Mouse (Mus musculus): Measurements from ENCODE around the gene Lrcol1. TPM values are rescaled to one million over a fixed set of nuclear protein-coding genes. Genes with fewer than 3 reads are reported as not detected.

Gene Lrcol1
- polyA plus RNA-seq, 1 experiment, result 0.28 TPM

DNA sequence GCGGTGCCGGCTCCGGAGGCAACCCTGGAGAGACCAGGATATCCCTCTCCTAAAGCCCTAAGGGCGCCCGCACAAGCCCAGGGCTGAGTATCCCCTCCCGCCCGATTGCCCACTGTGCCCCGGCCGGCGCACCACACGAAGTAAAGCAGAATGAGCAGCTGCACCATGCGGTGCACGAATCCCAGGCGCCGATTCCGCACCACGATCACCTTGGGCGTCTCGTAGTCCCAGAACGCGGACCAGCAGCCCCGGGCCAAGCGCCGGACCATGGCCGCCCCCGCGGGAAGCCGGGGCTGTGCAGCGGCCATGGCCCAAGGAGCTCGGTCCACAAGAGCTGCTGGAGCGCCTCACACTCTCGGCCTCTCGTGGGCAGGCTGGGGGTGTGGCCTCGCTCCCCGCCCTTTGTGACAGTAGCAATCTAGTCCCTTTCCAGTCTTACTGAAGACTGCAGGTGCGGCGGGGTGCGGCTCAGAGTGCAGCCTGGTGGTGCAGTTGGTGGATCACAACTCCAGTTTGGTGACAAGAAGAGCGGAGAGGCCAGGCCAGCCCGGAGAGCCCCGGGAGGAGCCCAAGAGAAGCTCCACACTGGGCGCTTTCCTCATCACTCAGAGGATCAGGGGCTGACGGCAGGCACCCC, 1.8 kb upstream of the Lrcol1 start, which contains the start of gene P2rx2:
TSS of gene P2rx2 (minus strand) at position 565 of the 637 bp plus-strand sequence.
- H3K36me3 ChIP-seq (ENCODE audit: control insufficient read depth, insufficient read depth, low read length), result no peaks in the 10 kb centered on the region
- peak; percentile 28 for DNase-seq
- H3K4me3 ChIP-seq (ENCODE audit: control insufficient read depth, insufficient read depth, low read length), result peak within 1 kb of the TSS; percentile 24; the same call in 1 of the 2 replicates
- 4% methylated on average over 43 of the region's 43 CpGs for WGBS
- H3K27me3 ChIP-seq (ENCODE audit: control insufficient read depth, insufficient read depth, low read length), result no peaks in the 10 kb centered on the region
- TF ChIP-seq POLR2A (IDR thresholded peaks at IDR 0.05; ENCODE audit: control insufficient read depth, extremely low read depth, insufficient read depth, low read length, poor library complexity) (0 out of 2 replicates have a peak, but pooled peaks have one; percentile 19), CTCF (IDR thresholded peaks at IDR 0.05; ENCODE audit: borderline replicate concordance, control insufficient read depth, extremely low read depth, insufficient read depth, low read length, poor library complexity) (no peak)
- H3K27ac ChIP-seq (ENCODE audit: control insufficient read depth, insufficient read depth, low read length), result no peak within 1 kb of the TSS
- H3K4me1 ChIP-seq (replicated peaks; ENCODE audit: control insufficient read depth, insufficient read depth, low read length), result peaks cover 4% of the 10 kb centered on the region; the same call in 1 of the 2 replicates

DNA sequence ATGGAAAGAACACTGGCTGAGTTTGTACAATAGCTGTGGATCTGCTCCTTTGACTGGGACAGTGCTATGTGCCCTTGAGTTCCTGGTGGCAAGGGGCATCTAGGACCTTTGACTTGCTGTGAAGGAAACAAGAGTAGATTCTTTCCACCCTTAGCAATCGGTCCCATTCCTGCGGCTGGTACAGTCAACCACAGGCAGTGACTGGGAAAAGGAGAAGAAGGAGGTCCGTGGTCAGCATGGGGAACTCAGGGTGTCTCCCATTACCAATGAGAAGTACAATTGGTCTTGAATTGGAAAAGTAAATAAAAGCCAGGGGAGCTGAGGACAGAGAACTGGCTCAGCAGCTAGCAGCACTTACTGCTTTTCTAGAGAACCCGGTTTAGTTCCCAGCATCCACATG, 1.0 kb downstream of the Lrcol1 start:
- H3K27me3 ChIP-seq (ENCODE audit: control insufficient read depth, insufficient read depth, low read length), result no peaks in the 10 kb centered on the region
- WGBS, result 32% methylated on average over 4 of the region's 4 CpGs
- no peak overlapping the region for H3K4me3 ChIP-seq (ENCODE audit: control insufficient read depth, insufficient read depth, low read length)
- DNase-seq, result no peak
- TF ChIP-seq CTCF (IDR thresholded peaks at IDR 0.05; ENCODE audit: borderline replicate concordance, control insufficient read depth, extremely low read depth, insufficient read depth, low read length, poor library complexity) (no peak), POLR2A (IDR thresholded peaks at IDR 0.05; ENCODE audit: control insufficient read depth, extremely low read depth, insufficient read depth, low read length, poor library complexity) (no peak)
- H3K27ac ChIP-seq (ENCODE audit: control insufficient read depth, insufficient read depth, low read length), result no peak overlapping the region
- H3K4me1 ChIP-seq (replicated peaks; ENCODE audit: control insufficient read depth, insufficient read depth, low read length), result peaks cover 4% of the 10 kb centered on the region; the same call in 1 of the 2 replicates
- no peaks in the 10 kb centered on the region for H3K36me3 ChIP-seq (ENCODE audit: control insufficient read depth, insufficient read depth, low read length)

DNA sequence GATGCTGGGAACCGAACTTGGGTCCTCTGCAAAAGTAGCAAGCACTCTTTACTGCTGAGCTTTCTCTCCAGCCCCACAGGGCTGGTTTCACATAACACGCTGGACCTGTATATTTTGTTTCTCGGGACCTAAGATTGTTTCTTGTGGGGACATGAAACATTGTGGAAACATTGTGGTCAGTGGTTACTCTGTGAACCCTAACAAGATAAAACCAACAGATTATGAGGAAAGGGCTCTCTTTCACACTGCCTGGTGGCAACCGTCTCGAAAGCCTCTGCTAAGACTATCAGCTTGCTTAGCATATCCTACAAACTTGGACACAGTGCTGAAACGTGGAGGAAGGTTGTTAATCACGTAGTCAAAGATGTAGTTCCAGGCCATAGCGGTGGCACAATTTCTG, 2.5 kb downstream of the Lrcol1 start:
- peaks cover 4% of the 10 kb centered on the region; the same call in 1 of the 2 replicates for H3K4me1 ChIP-seq (replicated peaks; ENCODE audit: control insufficient read depth, insufficient read depth, low read length)
- DNase-seq, result no peak
- H3K27me3 ChIP-seq (ENCODE audit: control insufficient read depth, insufficient read depth, low read length), result no peaks in the 10 kb centered on the region
- no peaks in the 10 kb centered on the region for H3K36me3 ChIP-seq (ENCODE audit: control insufficient read depth, insufficient read depth, low read length)
- TF ChIP-seq POLR2A (IDR thresholded peaks at IDR 0.05; ENCODE audit: control insufficient read depth, extremely low read depth, insufficient read depth, low read length, poor library complexity), result no peak
- TF ChIP-seq CTCF (IDR thresholded peaks at IDR 0.05; ENCODE audit: borderline replicate concordance, control insufficient read depth, extremely low read depth, insufficient read depth, low read length, poor library complexity), result no peak
- no peak overlapping the region for H3K27ac ChIP-seq (ENCODE audit: control insufficient read depth, insufficient read depth, low read length)
- 38% methylated on average over 8 of the region's 8 CpGs for WGBS
- no peak overlapping the region for H3K4me3 ChIP-seq (ENCODE audit: control insufficient read depth, insufficient read depth, low read length)

DNA sequence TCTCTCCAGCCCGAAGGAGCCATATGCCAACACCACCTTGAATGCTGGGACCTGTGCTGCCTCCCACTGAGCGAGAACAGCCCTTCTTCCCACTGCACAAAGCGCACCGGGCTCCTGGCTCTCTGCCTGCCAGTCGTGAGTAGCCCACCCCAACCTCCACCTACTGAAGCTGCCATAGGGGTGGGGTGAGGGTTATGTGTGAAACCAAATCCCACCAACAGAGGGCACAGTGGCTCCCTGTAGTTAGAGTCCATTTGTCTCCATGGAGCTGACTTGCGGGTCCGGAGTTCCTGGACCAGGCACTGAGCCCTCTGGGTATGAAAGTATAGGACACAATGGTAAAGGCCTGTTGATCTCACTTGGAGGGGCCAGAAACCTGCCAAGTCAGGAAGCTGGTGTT, 10.2 kb downstream of the Lrcol1 start:
- Histone ChIP-seq H3K36me3 (ENCODE audit: control insufficient read depth, insufficient read depth, low read length) (no peaks in the 10 kb centered on the region), H3K4me3 (ENCODE audit: control insufficient read depth, insufficient read depth, low read length) (no peak overlapping the region), H3K27me3 (ENCODE audit: control insufficient read depth, insufficient read depth, low read length) (no peaks in the 10 kb centered on the region), H3K27ac (ENCODE audit: control insufficient read depth, insufficient read depth, low read length) (no peak overlapping the region), H3K4me1 (replicated peaks; ENCODE audit: control insufficient read depth, insufficient read depth, low read length) (no peaks in the 10 kb centered on the region)
- WGBS, result 20% methylated on average over 7 of the region's 7 CpGs
- TF ChIP-seq POLR2A (IDR thresholded peaks at IDR 0.05; ENCODE audit: control insufficient read depth, extremely low read depth, insufficient read depth, low read length, poor library complexity) (no peak), CTCF (IDR thresholded peaks at IDR 0.05; ENCODE audit: borderline replicate concordance, control insufficient read depth, extremely low read depth, insufficient read depth, low read length, poor library complexity) (no peak)
- DNase-seq, result peak; percentile 56

DNA sequence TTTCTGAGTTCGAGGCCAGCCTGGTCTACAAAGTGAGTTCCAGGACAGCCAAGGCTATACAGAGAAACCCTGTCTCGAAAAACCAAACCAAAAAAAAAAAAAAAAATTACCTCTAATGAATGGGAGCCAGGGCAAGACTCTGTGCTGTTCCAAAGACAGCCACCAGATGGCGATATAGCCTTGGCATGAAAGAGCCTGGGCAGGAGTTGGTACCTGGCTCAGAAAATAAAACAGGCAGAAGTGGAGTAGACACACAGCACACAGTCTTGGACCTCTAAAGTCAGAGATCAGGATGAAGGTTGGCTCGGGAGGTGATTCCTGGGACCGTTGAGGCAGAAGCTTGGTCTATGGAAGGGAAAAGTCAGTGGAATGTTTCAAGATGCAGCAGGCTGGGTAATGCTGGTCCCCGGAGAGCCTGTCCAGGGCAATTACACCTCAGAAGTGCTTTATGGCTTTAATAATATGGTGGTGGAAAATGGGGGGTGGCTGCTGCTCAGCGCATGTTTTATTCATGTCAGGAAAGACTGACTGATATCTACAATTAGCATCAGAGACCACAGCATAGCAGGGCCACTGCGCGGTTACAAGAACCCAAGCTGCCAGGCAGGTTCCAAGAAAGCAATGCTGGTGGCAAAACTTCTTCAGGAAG, 13.1 kb downstream of the Lrcol1 start:
- no peaks in the 10 kb centered on the region for H3K27me3 ChIP-seq (ENCODE audit: control insufficient read depth, insufficient read depth, low read length)
- no peak overlapping the region for H3K27ac ChIP-seq (ENCODE audit: control insufficient read depth, insufficient read depth, low read length)
- no peak overlapping the region for H3K4me3 ChIP-seq (ENCODE audit: control insufficient read depth, insufficient read depth, low read length)
- peak; percentile 77 for DNase-seq
- WGBS, result 43% methylated on average over 9 of the region's 9 CpGs
- no peaks in the 10 kb centered on the region for H3K36me3 ChIP-seq (ENCODE audit: control insufficient read depth, insufficient read depth, low read length)
- TF ChIP-seq POLR2A (IDR thresholded peaks at IDR 0.05; ENCODE audit: control insufficient read depth, extremely low read depth, insufficient read depth, low read length, poor library complexity) (no peak), CTCF (IDR thresholded peaks at IDR 0.05; ENCODE audit: borderline replicate concordance, control insufficient read depth, extremely low read depth, insufficient read depth, low read length, poor library complexity) (0 out of 2 replicates have a peak, but pooled peaks have one; percentile 21)
- no peaks in the 10 kb centered on the region for H3K4me1 ChIP-seq (replicated peaks; ENCODE audit: control insufficient read depth, insufficient read depth, low read length)

DNA sequence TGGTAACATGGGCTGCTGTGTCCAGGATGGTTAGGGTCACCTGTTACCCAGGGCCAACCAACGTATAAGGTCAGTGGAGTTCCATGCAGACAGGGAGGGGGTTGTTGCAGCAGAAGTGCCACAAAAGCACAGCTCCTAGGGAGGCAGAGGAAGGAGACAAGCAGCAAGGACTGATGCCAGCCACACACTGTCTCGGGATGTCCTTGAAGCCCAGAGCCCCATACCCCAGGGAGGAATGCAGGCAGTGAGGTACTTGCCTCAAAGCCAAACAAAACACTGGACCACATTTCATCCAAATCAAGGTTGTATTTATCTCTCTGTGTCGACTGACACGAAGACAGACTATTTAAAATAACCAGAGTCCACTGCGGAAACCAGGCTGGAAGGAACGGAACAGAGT, 16.9 kb downstream of the Lrcol1 start:
- no peak for DNase-seq
- Histone ChIP-seq H3K36me3 (ENCODE audit: control insufficient read depth, insufficient read depth, low read length) (no peaks in the 10 kb centered on the region), H3K4me1 (replicated peaks; ENCODE audit: control insufficient read depth, insufficient read depth, low read length) (peaks cover 9% of the 10 kb centered on the region), H3K27ac (ENCODE audit: control insufficient read depth, insufficient read depth, low read length) (no peak overlapping the region), H3K4me3 (ENCODE audit: control insufficient read depth, insufficient read depth, low read length) (no peak overlapping the region), H3K27me3 (ENCODE audit: control insufficient read depth, insufficient read depth, low read length) (no peaks in the 10 kb centered on the region; the same call in 1 of the 2 replicates)
- 97% methylated on average over 6 of the region's 6 CpGs for WGBS
- TF ChIP-seq POLR2A (IDR thresholded peaks at IDR 0.05; ENCODE audit: control insufficient read depth, extremely low read depth, insufficient read depth, low read length, poor library complexity), result no peak
- TF ChIP-seq CTCF (IDR thresholded peaks at IDR 0.05; ENCODE audit: borderline replicate concordance, control insufficient read depth, extremely low read depth, insufficient read depth, low read length, poor library complexity), result no peak
